Mouse (Mus musculus): ENCODE data around the gene Kmt2e. TPM values are rescaled to one million over a fixed set of nuclear protein-coding genes. Genes with fewer than 3 reads are reported as not detected.

Gene Kmt2e
- polyA plus RNA-seq, 1 experiment from 2014 or later, result 76.8 TPM

DNA sequence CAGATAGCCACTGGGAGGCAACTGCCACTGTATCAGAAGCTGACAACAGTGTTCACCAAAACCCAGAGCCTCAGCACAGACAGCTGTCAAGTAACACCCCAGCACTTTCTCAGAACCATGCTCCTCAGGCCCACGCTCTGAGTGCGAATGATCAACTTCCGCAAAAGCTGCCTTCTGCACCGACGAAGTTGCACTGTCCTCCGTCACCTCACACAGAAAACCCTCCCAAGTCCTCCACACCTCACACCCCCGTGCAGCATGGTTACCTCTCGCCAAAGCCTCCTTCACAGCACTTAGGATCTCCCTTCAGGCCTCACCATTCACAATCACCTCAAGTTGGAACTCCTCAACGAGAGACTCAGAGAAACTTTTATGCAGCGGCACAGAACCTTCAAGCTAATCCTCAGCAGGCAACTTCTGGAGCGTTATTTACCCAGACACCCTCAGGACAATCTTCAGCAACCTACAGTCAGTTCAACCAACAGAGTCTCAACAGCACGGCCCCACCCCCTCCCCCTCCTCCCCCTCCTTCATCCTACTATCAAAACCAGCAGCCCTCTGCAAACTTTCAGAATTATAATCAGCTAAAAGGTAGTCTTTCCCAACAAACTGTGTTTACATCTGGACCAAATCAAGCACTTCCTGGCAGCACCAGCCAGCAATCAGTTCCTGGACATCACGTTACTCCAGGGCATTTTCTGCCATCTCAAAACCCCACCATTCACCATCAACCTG is 67.5 kb downstream of the Kmt2e start:
- Histone ChIP-seq H3K36me3 (ENCODE audit: insufficient read depth, low read length) (peaks cover 46% of the 10 kb centered on the region), H3K27me3 (ENCODE audit: insufficient read depth, low read length) (no peaks in the 10 kb centered on the region), H3K4me2 (ENCODE audit: low read length) (no peak overlapping the region), H3K4me3 (replicated peaks; ENCODE audit: low read depth, low read length) (no peak overlapping the region), H3K9me3 (replicated peaks; ENCODE audit: low read length) (no peaks in the 10 kb centered on the region), H3K9ac (ENCODE audit: low read depth, low read length) (no peak overlapping the region), H3K27ac (no peak overlapping the region), H3K4me1 (replicated peaks; ENCODE audit: insufficient read depth, low read length) (no peaks in the 10 kb centered on the region)
- ATAC-seq (replicated peaks; ENCODE audit: low FRiP score, low read depth) (no peak), DNase-seq (ENCODE audit: low spot score) (no peak)
- WGBS, result 79% methylated on average over 13 of the region's 13 CpGs
- no peak for TF ChIP-seq CTCF (IDR thresholded peaks at IDR 0.05; ENCODE audit: low read depth)

DNA sequence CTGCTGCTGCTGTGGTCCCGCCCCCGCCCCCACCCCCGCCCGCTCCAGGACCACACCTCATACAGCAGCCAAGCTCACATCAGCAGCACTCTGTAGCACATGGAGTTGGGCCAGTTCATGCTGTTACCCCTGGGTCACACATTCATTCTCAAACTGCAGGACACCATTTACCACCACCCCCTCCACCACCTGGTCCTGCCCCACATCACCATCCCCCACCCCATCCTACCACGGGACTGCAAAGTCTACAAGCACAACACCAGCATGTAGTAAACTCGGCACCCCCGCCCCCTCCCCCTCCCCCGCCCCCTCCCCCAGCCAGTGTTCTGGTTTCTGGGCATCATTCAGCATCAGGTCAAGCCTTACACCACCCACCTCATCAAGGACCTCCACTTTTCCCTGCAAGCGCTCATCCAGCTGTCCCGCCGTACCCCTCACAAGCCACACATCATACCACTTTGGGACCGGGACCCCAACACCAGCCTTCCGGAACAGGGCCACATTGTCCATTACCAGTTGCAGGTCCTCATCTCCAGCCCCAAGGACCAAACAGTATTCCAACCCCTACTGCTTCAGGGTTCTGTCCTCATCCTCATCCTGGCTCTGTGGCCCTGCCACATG is 68.2 kb downstream of the Kmt2e start:
- Histone ChIP-seq H3K9ac (ENCODE audit: low read depth, low read length) (no peak overlapping the region), H3K4me3 (replicated peaks; ENCODE audit: low read depth, low read length) (no peak overlapping the region), H3K9me3 (replicated peaks; ENCODE audit: low read length) (no peaks in the 10 kb centered on the region), H3K36me3 (ENCODE audit: insufficient read depth, low read length) (peaks cover 42% of the 10 kb centered on the region), H3K4me1 (replicated peaks; ENCODE audit: insufficient read depth, low read length) (no peaks in the 10 kb centered on the region), H3K27me3 (ENCODE audit: insufficient read depth, low read length) (no peaks in the 10 kb centered on the region), H3K27ac (no peak overlapping the region), H3K4me2 (ENCODE audit: low read length) (no peak overlapping the region)
- no peak for DNase-seq (ENCODE audit: low spot score)
- TF ChIP-seq CTCF (IDR thresholded peaks at IDR 0.05; ENCODE audit: low read depth), result no peak
- ATAC-seq (replicated peaks; ENCODE audit: low FRiP score, low read depth), result peak; percentile 29; the same call in 1 of the 2 replicates
- 74% methylated on average over 13 of the region's 13 CpGs for WGBS

DNA sequence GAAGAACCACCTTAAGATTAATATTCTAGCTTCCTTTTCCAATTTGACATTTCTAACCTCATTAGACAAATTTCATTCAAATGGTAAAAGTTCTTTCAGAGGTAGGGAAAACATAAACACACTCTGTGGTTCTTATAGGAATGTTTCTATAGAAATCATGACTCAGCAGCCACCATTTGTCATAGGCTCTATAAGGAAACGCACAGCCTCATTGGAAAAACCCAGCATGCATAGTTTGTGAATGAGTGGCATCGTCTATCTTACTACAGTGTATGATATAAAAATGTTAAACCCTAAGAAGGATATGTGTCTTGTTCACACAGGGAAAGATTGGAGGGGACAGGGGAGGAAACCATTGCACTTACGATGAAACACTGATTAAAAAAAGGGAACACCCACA is 71.3 kb downstream of the Kmt2e start:
- H3K4me3 ChIP-seq (replicated peaks; ENCODE audit: low read depth, low read length), result no peak overlapping the region
- no peak for TF ChIP-seq CTCF (IDR thresholded peaks at IDR 0.05; ENCODE audit: low read depth)
- no peaks in the 10 kb centered on the region for H3K9me3 ChIP-seq (replicated peaks; ENCODE audit: low read length)
- H3K4me2 ChIP-seq (ENCODE audit: low read length), result no peak overlapping the region
- H3K9ac ChIP-seq (ENCODE audit: low read depth, low read length), result no peak overlapping the region
- no peaks in the 10 kb centered on the region for H3K27me3 ChIP-seq (ENCODE audit: insufficient read depth, low read length)
- no peak overlapping the region for H3K27ac ChIP-seq
- H3K4me1 ChIP-seq (replicated peaks; ENCODE audit: insufficient read depth, low read length), result no peaks in the 10 kb centered on the region
- WGBS, result 75% methylated on average over 3 of the region's 3 CpGs
- ATAC-seq (replicated peaks; ENCODE audit: low FRiP score, low read depth), result no peak
- peaks cover 26% of the 10 kb centered on the region for H3K36me3 ChIP-seq (ENCODE audit: insufficient read depth, low read length)
- no peak for DNase-seq (ENCODE audit: low spot score)

DNA sequence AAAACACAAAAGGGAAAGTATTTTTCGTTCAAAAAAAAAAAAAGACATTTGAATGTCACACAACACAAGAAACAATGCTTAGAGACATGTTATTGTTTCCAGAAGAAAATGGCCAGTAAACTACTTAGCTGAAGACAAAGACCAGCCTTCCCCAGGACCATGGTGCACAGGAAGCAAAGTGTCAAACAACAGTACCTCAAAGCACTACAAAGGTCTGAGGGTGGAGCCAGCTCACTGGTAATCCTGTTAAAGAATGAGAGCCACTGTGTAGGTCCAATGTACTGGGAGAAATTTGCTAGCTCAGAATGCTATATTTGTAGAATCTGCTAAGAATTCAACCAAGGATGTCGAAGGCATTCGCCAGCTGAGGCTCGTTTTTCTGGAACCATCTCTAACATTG is 73.0 kb downstream of the Kmt2e start:
- Histone ChIP-seq H3K9me3 (replicated peaks; ENCODE audit: low read length) (no peaks in the 10 kb centered on the region), H3K36me3 (ENCODE audit: insufficient read depth, low read length) (peaks cover 12% of the 10 kb centered on the region; the same call in 1 of the 2 replicates), H3K27me3 (ENCODE audit: insufficient read depth, low read length) (no peaks in the 10 kb centered on the region), H3K4me1 (replicated peaks; ENCODE audit: insufficient read depth, low read length) (no peaks in the 10 kb centered on the region), H3K27ac (no peak overlapping the region), H3K4me3 (replicated peaks; ENCODE audit: low read depth, low read length) (no peak overlapping the region), H3K9ac (ENCODE audit: low read depth, low read length) (no peak overlapping the region), H3K4me2 (ENCODE audit: low read length) (no peak overlapping the region)
- ATAC-seq (replicated peaks; ENCODE audit: low FRiP score, low read depth) (no peak), DNase-seq (ENCODE audit: low spot score) (peak; percentile 10)
- WGBS, result 84% methylated on average over 4 of the region's 4 CpGs
- TF ChIP-seq CTCF (IDR thresholded peaks at IDR 0.05; ENCODE audit: low read depth), result no peak

DNA sequence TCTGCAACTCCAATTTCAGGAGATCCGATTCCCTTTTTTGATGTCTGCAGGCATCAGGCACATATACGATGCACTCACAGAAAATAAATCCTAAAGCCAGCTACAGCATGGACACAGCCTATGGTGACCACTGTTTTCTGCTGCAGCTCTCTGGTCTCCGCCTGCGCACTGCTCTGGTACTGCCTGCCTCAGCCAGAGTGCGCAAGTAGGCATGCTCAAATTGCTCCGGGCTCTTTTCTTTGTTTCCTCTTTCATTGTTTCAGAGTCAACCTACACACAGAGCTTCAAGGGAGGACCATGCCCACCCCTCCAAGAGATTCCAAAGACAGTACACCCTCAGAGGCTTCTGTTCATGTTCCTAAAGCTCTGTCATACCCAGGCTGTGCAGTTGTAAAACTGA is 74.4 kb downstream of the Kmt2e start:
- Histone ChIP-seq H3K4me1 (replicated peaks; ENCODE audit: insufficient read depth, low read length) (no peaks in the 10 kb centered on the region), H3K36me3 (ENCODE audit: insufficient read depth, low read length) (peaks cover 13% of the 10 kb centered on the region; the same call in 1 of the 2 replicates), H3K9ac (ENCODE audit: low read depth, low read length) (no peak overlapping the region), H3K27me3 (ENCODE audit: insufficient read depth, low read length) (no peaks in the 10 kb centered on the region), H3K27ac (no peak overlapping the region), H3K4me3 (replicated peaks; ENCODE audit: low read depth, low read length) (no peak overlapping the region), H3K9me3 (replicated peaks; ENCODE audit: low read length) (no peaks in the 10 kb centered on the region), H3K4me2 (ENCODE audit: low read length) (no peak overlapping the region)
- DNase-seq (ENCODE audit: low spot score) (no peak), ATAC-seq (replicated peaks; ENCODE audit: low FRiP score, low read depth) (no peak)
- WGBS, result 92% methylated on average over 6 of the region's 6 CpGs
- no peak for TF ChIP-seq CTCF (IDR thresholded peaks at IDR 0.05; ENCODE audit: low read depth)

DNA sequence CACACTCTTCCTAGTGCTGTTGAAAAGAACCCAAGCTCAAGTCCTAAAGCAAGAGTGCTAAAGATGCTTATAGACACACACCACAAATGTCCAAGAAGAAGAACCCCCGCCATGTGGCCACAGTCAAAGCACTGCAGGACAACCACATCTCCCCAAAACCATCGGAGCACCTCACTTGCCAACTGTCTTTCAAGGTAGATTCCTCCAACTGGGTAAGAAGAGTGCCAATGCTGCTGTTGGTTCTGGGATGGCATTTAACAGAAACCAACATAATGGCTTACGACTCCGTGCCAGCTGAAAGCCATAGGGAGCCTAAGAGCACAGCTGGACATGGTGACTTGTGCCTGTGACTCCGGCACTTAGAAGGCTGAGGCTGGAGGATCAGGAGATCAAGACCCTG is 77.2 kb downstream of the Kmt2e start:
- H3K27me3 ChIP-seq (ENCODE audit: insufficient read depth, low read length), result no peaks in the 10 kb centered on the region
- H3K9me3 ChIP-seq (replicated peaks; ENCODE audit: low read length), result no peaks in the 10 kb centered on the region
- no peak overlapping the region for H3K4me2 ChIP-seq (ENCODE audit: low read length)
- no peak overlapping the region for H3K27ac ChIP-seq
- ATAC-seq (replicated peaks; ENCODE audit: low FRiP score, low read depth) (no peak), DNase-seq (ENCODE audit: low spot score) (no peak)
- H3K9ac ChIP-seq (ENCODE audit: low read depth, low read length), result no peak overlapping the region
- WGBS, result 93% methylated on average over 5 of the region's 5 CpGs
- no peaks in the 10 kb centered on the region for H3K4me1 ChIP-seq (replicated peaks; ENCODE audit: insufficient read depth, low read length)
- H3K4me3 ChIP-seq (replicated peaks; ENCODE audit: low read depth, low read length), result no peak overlapping the region
- peaks cover 11% of the 10 kb centered on the region; the same call in 1 of the 2 replicates for H3K36me3 ChIP-seq (ENCODE audit: insufficient read depth, low read length)
- TF ChIP-seq CTCF (IDR thresholded peaks at IDR 0.05; ENCODE audit: low read depth), result no peak

Data from kidney, postnatal 0 days (tissue).